Mouse (Mus musculus) kidney, postnatal 10 days (tissue): Measurements from ENCODE around the gene Chn2.

Experiments
- DNase-seq: peaks from one replicate; pipeline ENCODE4 v3.0.0; 2021; ENCODE audit warnings: mixed read lengths

Gene Chn2

DNA sequence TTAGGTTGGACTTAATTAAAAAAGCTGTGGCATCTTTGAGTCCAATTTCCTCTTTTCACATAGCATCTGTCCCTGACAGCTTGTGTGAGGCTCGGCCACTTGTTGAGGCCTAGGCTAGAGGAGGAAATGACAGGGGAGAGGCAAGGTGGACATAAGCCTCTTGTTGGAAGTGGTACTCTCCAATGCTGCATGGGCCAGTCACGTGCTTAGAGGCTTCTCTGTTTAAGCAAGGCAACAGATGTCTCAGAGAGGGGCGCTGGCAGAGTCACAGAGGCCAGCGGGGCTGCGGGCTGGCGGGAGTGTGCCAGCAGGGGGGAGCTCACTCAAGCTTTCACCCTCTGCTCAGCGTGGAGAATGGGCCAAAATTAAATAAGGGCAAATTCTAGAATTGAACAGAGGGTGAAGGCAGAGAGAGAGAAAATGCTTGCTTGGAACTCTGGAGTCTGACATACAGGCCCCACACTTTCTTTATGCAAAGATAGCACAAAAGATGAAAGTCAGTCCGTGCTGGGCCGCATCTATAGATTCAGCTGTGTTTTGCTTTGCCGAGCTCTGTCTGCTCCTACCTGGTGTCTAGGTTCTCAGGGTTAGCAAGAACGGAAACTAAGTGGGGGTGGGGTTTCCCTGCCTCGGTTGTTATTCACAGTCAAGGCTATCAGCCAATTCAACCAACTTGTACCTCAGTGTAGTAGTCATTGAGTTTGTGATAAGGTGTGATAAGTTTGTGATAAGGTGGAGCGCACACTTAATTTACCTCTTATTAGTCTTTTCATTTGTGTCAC, 80.7 kb downstream of the Chn2 start:
- DNase-seq: no peak

- no peak for DNase-seq
Measured at GRCm38 (mm10) chr6:54120889-54121288, 81.5 kb downstream of the Chn2 start.

DNA sequence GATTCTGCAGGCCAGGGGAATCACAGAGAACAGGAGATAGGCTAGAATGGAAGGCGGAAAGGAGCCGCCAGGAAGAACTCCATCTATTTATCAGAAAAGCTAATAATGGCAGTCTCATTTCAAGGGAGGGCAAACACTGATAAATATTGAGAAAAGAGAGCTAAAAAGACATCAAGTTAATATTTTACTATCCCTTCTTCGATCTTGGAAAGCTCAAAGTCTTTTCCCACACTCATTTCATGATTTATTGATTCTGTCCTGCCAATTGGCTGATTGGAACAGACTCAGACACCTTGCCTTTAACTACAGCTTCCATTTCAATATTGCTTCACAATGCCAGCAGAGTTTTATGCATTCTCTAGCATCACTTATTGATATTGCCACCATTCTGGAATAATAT, 85.2 kb downstream of the Chn2 start:
- DNase-seq: no peak

DNA sequence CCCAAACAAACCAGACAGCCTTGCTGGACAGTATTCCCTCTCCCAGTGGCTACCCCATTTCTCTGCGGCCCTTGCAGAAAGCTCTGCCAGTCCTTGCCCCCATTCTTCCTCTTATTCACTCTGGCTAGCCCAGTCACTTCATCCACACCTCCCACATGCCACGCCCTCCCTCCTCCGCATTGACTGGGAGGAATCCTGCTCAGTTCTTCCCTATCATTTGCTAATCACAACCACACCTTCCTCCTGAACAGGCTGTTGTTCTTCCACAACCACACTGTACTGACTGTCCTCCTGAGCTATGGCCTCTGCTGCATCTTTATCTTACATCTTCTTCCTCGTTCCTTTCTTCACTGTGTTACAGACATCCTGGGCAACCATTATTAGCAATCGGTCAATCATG, 86.2 kb downstream of the Chn2 start:
- DNase-seq: no peak

- no peak for DNase-seq
Measured at GRCm38 (mm10) chr6:54126225-54126992, 87.1 kb downstream of the Chn2 start.

DNA sequence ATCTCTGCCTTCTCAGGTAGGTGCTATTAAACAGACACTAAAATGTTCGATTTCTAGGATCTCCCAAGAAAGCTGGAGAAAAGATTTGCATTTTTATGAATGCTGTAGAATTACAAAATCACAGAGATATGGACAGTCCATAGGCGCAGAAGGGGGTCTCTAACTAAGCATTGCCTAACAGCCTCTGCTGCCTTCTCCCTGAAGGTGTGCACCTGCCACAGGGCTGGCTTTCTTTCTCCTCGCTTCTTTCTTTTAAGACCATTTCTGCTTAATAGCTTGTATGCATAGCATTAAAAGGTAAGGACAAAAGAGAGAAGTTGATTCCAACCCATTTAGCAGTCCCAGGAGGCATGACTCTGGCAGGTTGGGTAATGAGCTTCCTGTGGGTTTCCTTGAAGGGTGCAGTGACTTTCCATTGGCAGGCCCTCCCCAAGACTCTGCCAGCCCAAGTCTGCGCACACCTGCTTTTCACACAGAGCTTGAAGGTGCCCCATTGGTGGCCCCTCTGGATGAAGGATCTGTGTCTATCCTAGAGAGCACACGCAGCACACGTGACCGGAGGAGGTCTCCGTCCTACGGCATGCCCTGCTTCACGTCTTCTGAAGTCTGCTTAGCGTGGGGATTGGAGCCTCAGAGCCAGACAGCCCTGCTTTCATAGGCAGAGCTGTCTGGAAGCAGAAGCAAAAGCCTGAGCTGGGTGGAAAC, 87.8 kb downstream of the Chn2 start:
- DNase-seq: no peak

GRCm38 (mm10) chr6:54128702-54129101, 89.3 kb downstream of the Chn2 start:
- no peak for DNase-seq

DNA sequence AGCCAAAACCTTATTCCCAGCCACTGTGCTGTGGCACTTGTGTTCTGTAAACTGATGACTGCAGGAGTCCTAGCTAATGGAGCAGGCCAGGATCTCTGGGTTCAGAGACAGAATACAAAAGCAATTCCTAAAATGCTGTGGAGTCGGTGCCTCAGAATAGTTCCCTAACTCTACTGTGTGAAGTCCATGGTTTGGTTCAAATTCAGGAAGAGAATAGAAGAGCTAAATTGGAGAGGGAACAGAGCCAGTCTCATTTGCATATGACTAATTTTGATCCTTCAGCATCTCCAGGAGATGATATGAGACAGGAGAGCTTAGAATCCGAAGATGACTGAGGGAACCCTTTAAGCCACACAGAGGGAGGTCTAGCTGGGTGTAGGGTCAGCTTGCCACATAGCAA, 90.2 kb downstream of the Chn2 start:
- no peak for DNase-seq

DNA sequence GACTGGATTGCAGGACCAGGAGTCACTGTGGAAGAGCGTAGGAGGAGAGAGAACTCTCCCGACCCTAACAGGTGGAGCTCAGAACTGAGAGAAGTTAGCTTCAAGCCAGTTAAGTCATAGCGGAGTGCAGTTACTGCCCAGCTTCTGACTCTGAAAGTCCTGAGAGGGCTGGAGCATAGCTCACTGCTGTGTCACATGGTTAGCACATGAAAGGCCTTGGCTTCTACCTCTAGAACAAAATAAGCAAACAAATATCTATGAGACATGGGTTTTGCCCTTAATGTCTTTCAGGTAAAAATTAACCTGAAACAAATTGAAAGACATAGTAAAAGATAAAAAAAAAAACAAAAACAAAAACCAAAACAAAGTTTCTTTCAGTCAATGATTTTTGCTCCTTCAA, 91.5 kb downstream of the Chn2 start:
- no peak for DNase-seq

GRCm38 (mm10) chr6:54132576-54132975, 93.2 kb downstream of the Chn2 start:
- DNase-seq: no peak

DNA sequence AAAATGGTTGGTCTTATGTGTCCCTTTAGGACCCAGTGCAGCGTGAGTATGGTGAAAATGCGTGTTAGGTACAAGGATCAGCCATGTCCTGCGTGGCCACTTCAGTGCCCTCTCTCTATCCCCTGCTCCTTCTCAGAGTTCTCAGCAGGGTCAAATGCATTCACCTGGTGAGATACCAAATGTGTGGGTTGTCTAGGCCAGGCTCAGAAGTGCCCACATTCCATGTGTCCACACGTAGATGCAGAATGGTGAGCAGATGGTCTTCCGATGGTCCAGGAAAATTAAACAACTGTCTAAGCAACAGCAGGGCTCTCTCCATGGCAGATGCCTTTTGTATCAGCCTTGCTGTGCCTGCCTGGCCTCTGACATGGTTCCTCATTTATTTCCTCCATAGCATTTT, 93.9 kb downstream of the Chn2 start:
- DNase-seq: no peak

DNA sequence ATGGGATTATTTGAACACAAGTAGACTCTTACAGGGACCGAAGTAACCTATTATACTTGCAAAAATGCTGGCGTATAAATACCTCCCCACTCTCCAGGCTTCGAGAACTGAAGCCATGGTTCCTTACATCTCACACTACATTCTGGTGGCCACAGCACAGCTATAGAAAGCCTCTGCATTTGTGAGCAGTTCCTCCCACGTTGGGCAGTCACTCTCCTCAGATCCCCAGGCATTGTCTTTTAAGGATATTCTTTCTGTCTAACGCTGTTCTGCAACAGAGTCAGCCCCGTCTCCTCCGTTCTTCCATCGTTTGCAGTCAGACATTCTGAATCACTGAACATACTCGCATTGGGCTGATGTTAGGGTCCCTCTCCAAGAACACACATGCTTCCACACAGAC, 98.8 kb downstream of the Chn2 start:
- DNase-seq: no peak

GRCm38 (mm10) chr6:54140488-54140887, 101.1 kb downstream of the Chn2 start:
- DNase-seq: no peak

DNA sequence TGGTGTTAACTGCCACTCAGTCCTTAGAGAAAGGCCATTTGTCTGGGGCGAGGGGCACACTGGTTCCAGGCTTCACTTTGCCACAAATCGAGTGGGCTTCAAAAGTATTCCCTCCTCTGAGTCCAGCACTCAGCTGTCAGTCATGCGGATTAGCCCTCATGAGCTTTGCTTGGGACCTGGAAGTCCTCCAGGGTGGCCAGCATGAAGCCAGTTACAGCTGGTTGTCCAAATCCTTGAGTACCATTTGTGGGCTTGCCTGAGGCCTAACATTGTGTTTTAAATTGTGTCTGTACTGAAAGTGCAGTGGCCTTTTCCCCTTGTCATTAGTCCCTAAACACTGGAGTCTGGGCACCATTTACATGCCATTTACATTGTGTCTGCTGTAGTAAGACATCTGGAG, 101.8 kb downstream of the Chn2 start:
- no peak for DNase-seq

- DNase-seq: no peak
Measured at GRCm38 (mm10) chr6:54142848-54143651, 103.7 kb downstream of the Chn2 start.

DNA sequence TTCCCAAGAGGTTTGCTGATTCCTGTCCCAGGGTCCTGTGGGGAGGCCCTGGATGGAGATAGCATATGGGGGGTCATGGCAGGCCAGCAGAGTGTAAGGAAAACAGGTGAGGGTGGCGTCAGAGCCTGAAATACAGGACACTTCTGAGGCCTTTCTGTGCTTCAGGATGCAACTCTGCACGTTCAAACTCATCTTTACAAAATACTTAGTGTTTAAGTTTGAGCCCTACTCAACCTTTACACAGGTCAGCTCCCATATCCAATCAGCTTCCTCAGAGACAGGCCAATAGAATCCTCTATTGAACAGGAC, 104.3 kb downstream of the Chn2 start:
- no peak for DNase-seq

GRCm38 (mm10) chr6:54148844-54149526, 109.6 kb downstream of the Chn2 start:
- no peak for DNase-seq

DNA sequence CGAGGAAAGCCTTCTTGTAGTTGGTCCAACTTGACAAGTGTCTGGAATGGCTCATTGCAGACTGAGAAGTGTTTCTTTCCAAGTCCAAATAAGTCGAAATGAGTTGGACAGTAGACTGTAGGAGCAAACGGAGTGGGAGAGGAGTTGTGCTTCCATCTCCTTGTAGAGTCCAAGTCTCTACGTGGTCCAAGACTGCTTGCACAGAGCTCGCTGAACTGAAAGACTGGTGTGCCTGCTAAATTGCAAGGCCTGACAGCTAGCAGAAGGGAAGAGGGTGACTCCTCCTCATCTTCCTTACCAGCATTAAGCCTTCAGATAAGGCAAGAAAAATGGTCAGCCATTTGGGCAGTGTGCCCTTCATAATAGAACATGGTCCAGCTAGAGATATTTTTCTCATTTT, 111.5 kb downstream of the Chn2 start:
- no peak for DNase-seq

DNA sequence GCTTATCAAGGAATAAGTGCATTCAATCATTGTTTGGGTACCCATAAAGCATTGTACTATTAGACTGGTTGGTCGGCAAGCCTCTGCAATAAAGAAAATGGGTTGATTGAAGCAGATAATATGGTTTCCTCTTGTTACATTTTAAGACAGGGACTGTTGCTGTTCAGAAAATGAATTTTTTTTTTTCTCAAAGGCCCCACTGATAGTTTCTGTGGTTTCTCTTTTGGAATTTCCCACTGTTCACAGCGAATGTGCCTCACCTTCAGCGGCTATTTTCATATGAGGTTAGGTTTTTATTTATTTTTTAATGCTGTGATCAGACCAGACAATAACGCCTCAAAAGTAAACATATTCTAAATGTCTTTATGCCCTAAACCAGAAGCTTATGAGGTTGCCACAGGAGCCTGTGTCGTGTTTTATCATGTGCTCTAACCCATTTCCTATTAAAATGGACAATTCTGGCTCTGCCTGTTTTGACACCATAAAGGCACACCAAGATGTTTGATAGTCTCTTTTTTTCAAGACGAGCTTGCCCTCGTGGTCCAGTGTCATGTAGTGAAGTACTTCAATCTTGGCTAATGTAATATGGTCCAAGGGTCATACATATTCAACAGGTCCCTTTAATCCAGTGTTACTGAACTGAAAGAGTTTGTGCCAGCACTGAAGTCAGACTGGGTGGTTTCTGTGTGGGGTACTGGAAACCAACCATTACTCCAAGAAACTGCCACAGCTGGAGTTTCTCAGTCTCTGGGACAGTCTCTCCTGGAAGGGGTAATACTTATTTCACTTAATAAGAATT, 112.3 kb downstream of the Chn2 start:
- DNase-seq: no peak

GRCm38 (mm10) chr6:54157097-54157496, 117.7 kb downstream of the Chn2 start:
- DNase-seq: no peak

- DNase-seq: peak; percentile 52
Measured at GRCm38 (mm10) chr6:54158317-54158716, 119.0 kb downstream of the Chn2 start.

- DNase-seq: no peak
Measured at GRCm38 (mm10) chr6:54160677-54161076, 121.3 kb downstream of the Chn2 start.
